Mouse (Mus musculus): ENCODE measurements at regions not wholly inside any gene's neighbourhood (a gene's known extent, or its start where the extent isn't known, plus 50 kb on each side); places are given as distances from the start of the nearest gene placed in this dataset.
"Not testable (repeated sequence)": the region's sequence is repeated elsewhere in the genome, so short reads cannot be mapped to it uniquely, and the experiment has no call there.

- no peak for DNase-seq (ENCODE audit: low read depth, low spot score)
Measured at GRCm38 (mm10) chr3:40355103-40355502, 176.0 kb upstream of the Intu start.

- peak; percentile 61 for DNase-seq (ENCODE audit: low read depth, low spot score)
Measured at GRCm38 (mm10) chr3:40368421-40368820, 162.7 kb upstream of the Intu start.

- DNase-seq (ENCODE audit: low read depth, low spot score): no peak
Measured at GRCm38 (mm10) chr3:40371411-40371810, 159.7 kb upstream of the Intu start.

GRCm38 (mm10) chr3:40376220-40376619 lies 154.9 kb upstream of the Intu start:
- not testable (repeated sequence) for DNase-seq (ENCODE audit: low read depth, low spot score)

GRCm38 (mm10) chr3:40377416-40377815 lies 153.7 kb upstream of the Intu start:
- DNase-seq (ENCODE audit: low read depth, low spot score): no peak

GRCm38 (mm10) chr3:40379063-40379462 lies 152.0 kb upstream of the Intu start:
- no peak for DNase-seq (ENCODE audit: low read depth, low spot score)

GRCm38 (mm10) chr3:40391631-40392030 lies 139.5 kb upstream of the Intu start:
- DNase-seq (ENCODE audit: low read depth, low spot score): peak; percentile 88

- no peak for DNase-seq (ENCODE audit: low read depth, low spot score)
Measured at GRCm38 (mm10) chr3:40398184-40398583, 132.9 kb upstream of the Intu start.

- DNase-seq (ENCODE audit: low read depth, low spot score): no peak
Measured at GRCm38 (mm10) chr3:40403402-40403801, 127.7 kb upstream of the Intu start.

- no peak for DNase-seq (ENCODE audit: low read depth, low spot score)
Measured at GRCm38 (mm10) chr3:40405095-40405948, 125.8 kb upstream of the Intu start.

- DNase-seq (ENCODE audit: low read depth, low spot score): no peak
Measured at GRCm38 (mm10) chr3:40405949-40406236, 125.2 kb upstream of the Intu start.

GRCm38 (mm10) chr3:40408921-40409488 lies 122.1 kb upstream of the Intu start:
- DNase-seq (ENCODE audit: low read depth, low spot score): no peak

GRCm38 (mm10) chr3:40410749-40411310 lies 120.3 kb upstream of the Intu start:
- DNase-seq (ENCODE audit: low read depth, low spot score): no peak

- not testable (repeated sequence) for DNase-seq (ENCODE audit: low read depth, low spot score)
Measured at GRCm38 (mm10) chr3:40425183-40425844, 105.8 kb upstream of the Intu start.

- no peak for DNase-seq (ENCODE audit: low read depth, low spot score)
Measured at GRCm38 (mm10) chr3:40426070-40426469, 105.0 kb upstream of the Intu start.

GRCm38 (mm10) chr3:40428021-40428420 lies 103.1 kb upstream of the Intu start:
- DNase-seq (ENCODE audit: low read depth, low spot score): peak; percentile 60

GRCm38 (mm10) chr3:40438251-40438650 lies 92.8 kb upstream of the Intu start:
- DNase-seq (ENCODE audit: low read depth, low spot score): peak; percentile 66

- DNase-seq (ENCODE audit: low read depth, low spot score): no peak
Measured at GRCm38 (mm10) chr3:40441092-40442036, 89.7 kb upstream of the Intu start.

GRCm38 (mm10) chr3:40443788-40444595 lies 87.1 kb upstream of the Intu start:
- DNase-seq (ENCODE audit: low read depth, low spot score): peak; percentile 74

GRCm38 (mm10) chr3:40452958-40453357 lies 78.1 kb upstream of the Intu start:
- DNase-seq (ENCODE audit: low read depth, low spot score): no peak
